Mouse (Mus musculus) layer of hippocampus, postnatal 36 days (tissue): ENCODE measurements around the gene Cdk20. TPM values are rescaled to one million over a fixed set of nuclear protein-coding genes. Genes with fewer than 3 reads are reported as not detected.
"Not testable (repeated sequence)": the region's sequence is repeated elsewhere in the genome, so short reads cannot be mapped to it uniquely, and the experiment has no call there.

Experiments used
- DNase-seq, 2 experiments: peaks; one replicate each; pipeline ENCODE4 v3.0.0; 2022
- total RNA-seq, 2 experiments: library from RNA; stranded (reverse); gene quantifications; 2 replicates each; pipeline ENCODE4 v1.2.3; 2021

Cdk20 gene
- total RNA-seq, 2 experiments from 2014 or later: 9.7 to 12.6 TPM

DNA sequence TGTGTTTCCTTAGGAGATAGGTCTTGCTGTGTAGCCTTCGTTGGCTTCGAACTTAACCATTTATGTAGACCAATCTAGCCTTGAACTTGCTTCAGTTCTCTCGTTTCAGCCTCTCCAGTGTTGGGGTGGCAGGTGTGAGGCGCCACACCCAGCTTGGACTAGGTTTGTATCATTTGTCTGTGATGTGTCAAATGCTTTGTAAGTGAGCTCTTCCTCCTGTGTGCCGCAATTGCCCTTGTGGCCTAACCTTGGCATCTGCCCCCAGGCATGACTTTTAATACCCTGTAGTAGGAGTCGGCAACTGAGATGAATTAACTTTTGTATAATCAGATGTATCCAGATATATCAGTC lies 9.5 kb upstream of the Cdk20 start:
- DNase-seq: no peak

GRCm38 (mm10) chr13:64424347-64424746 lies 7.8 kb upstream of the Cdk20 start:
- DNase-seq: no peak

DNA sequence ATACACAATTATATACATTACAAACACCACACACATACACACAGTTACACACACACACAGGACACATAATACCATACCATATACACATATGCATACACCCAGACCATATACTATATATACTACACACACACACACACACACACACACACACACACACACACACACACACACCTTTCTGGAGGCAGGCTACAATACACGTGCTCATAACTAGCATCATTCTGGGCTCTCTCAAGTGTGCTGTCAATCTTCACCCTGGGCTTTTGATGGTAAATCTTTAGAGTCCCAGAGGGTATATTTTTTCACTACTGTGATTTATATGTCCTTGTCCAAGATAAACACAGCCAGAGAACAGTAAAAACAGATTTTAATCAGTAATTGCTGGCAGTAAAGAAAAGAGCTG lies 6.8 kb upstream of the Cdk20 start:
- DNase-seq: no peak

DNA sequence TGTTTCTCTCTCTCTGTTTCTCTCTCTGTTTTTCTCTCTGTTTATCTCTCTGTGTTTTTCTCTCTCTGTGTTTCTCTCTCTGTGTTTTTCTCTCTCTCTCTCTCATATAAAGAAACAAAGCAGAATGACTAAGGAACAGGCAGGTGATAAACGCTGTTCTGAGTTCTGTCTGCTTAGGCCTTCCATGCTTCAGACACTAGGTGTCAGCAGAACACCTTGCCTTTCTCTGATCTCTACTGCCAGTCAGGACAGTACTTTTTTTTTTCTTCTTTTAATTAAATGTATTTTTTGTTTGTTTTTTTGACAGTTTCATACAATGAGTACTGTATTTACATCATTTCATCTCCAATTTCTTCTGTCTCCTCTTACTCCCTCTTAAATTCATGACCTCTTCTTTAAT lies 2.8 kb upstream of the Cdk20 start:
- DNase-seq: no peak

DNA sequence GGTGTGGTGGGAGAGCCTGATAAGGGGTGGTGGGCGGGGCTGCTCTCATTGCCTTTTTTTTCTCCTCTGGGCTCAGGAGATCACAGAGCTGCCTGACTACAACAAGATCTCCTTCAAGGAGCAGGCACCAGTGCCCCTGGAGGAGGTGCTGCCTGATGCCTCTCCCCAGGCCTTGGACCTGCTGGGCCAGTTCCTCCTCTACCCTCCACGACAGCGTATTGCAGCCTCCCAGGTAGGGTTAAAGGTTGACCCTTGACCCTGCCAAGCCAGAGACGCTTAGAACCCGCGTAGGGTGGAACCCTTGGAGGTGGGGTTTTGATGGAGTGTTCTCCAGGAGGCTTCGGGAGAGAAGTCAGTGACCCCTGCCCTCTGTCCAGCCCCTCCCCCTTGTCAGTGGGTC lies 5.7 kb downstream of the Cdk20 start:
- DNase-seq: no peak

DNA sequence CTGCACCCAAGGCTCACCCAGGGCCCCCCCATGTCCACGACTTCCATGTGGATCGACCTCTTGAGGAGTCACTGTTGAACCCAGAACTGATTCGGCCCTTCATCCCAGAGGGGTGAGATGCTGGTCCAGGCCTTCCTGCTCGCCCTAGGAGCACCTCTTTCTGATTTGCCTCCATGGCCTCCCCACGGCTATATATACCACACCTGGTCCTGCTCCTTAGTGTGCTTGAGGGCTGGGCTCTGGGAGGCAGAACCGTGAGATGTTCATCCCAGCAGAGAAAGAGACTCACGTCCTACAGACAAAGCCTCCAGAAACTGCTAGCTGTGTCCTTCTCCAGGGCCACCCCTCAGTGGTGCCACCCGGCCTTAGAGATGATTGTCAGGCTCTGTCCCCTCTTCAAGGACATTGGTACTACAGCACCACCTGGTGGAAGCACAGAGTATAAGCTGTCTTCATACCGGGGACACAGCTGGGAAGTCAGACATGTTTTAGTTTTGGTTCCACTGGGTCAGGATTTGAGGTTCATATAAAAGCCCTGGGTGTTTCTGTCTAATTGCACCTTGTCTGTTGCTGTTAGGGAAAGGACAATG lies 6.8 kb downstream of the Cdk20 start:
- DNase-seq: peak; percentile 40 to 62

- DNase-seq: no peak
Observed at GRCm38 (mm10) chr13:64439471-64439870, 7.4 kb downstream of the Cdk20 start.

- DNase-seq: no peak
Observed at GRCm38 (mm10) chr13:64440592-64440991, 8.5 kb downstream of the Cdk20 start.

DNA sequence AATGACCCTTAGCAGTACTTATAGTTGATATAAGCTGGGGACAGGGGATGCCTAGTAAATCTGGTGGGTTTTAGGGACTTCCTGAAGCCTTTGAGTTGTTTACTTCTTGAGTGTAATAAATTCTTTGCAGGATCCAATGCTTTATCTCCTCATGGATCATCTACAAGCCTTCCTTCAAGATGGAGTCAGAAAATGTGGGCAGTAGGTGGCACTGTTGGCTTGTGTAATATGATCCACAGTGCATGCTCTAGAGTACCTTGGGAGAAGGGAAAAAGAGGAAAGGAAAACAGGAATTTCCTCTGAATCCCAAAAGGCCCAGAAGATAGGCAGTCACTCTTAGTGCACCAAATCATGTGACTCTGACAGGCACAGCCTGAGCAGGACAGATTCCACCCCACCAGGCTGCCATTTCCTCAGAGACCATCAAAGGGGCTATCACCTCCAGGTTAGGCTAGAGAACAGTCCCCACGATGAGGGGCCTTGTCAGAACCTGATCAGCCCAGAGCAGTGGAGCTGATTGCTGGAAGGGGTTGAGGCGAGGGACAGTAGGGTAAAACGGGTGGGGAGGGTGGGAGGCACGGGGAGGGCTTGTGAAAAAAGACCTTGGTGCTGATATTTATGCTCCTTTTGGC lies 11.3 kb downstream of the Cdk20 start:
- DNase-seq: peak; percentile 36 to 49

GRCm38 (mm10) chr13:64445254-64445920 lies 13.3 kb downstream of the Cdk20 start:
- no peak for DNase-seq

GRCm38 (mm10) chr13:64447947-64448346 lies 15.8 kb downstream of the Cdk20 start:
- DNase-seq: no peak

DNA sequence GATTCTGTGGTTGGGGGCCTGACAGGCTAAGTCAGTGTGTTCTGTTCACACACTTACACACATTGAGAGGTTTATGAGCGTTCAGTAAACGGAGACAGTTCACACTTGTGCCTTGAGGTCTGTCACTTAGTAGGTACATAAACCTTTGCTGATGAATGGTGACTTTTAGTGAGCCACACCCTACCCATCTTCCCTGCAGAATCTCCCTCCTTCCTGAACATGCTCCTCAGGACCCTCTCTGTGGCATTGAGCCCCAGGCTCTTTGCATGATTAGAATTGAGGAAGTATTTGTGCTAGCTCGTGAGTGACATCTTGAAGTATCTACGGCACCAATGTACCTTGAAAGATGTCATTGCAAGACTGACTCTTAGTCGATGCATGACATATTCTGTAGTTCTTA lies 16.6 kb downstream of the Cdk20 start:
- DNase-seq: no peak

DNA sequence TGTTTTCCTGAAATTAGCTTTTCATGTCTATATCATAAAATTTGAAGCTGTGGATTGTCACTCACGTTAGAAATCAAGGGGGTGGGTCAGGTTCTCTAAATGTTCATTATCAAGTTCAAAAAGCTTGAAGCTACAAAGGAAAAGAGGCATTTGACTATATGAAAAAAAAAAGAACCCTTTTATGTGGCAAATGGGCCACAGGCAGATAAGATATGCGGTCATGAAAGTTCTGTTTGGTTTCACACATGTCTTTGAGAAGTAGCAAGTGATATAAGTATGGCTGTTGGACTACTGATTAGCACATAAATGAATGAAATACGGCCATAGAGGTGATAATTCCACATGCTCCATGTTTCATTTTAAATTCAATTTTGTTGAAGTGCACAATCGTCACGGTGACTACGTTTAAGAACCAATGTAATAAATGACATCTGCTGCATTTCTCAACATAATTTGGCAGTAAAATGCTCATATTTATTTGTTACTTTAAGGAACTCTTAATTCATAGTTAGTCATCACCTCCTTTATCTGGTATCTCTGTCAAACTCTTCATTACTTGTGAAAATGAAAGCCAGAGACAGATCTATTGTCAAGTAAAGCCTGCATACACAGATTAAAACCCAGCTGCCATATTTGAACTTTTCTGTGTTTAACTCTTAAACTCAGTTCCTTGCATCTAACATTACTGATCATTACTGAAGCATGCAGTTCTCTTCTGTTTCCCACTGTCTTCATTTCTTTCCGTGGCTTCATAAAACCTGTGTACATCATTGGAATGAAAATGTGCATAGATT lies 18.1 kb downstream of the Cdk20 start:
- DNase-seq: no peak

DNA sequence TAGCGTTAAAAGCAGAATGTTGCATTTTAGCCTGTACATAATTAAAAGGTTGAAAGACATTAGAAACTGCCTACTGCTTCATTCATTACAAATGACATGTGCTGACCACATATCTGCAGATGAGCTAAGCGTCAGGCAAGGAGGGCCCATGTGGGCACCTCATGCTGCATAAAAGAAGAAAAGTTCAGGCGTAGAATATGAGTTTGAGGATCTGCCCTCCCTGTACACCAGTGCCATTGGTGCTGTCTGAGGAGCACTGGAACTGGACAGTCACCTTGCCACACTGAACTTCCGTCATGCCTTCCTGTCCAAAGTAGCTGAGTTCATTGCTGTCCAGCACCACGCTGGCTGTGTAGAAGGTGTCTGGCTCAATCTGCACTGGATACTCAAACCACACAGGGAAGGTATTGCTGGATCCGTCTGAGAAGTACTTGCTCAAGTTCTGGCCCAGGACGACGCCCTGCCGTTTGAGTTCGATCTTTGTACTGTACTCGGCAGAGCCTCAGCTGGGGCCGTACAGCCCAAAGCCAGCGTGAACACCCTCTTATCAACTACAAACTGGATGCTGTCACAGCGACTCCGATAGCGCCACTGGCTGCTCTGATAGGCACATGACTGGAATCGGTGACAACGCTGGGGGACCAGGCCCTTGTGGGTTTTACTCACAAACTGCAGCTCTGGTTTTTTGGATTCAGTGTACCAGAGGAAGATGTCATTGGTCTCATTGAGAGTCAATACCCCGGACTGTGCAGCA lies 25.3 kb downstream of the Cdk20 start:
- DNase-seq: not testable (repeated sequence)

DNA sequence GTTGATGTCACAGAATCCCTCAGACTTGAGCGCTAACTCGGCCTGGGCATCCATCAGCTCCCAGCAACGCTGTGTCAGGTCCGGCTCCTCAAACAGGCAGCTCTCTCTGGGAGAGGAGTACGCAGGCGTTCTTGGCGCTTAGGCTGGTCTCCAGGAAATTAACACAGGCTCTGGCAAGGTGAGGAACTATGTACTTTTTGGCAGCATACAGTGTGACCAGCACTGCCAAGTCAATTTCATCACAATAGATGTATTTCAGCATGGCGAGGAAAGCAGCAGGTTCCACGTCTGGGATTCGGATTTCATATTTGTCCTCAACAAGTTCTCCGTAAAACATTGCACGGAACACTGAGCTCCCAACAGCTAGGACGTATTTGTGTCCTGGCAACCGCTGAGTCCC lies 26.1 kb downstream of the Cdk20 start:
- no peak for DNase-seq

- no peak for DNase-seq
Observed at GRCm38 (mm10) chr13:64462581-64462980, 30.5 kb downstream of the Cdk20 start.

- no peak for DNase-seq
Observed at GRCm38 (mm10) chr13:64465166-64465565, 33.1 kb downstream of the Cdk20 start.

- no peak for DNase-seq
Observed at GRCm38 (mm10) chr13:64467886-64468285, 35.8 kb downstream of the Cdk20 start.

DNA sequence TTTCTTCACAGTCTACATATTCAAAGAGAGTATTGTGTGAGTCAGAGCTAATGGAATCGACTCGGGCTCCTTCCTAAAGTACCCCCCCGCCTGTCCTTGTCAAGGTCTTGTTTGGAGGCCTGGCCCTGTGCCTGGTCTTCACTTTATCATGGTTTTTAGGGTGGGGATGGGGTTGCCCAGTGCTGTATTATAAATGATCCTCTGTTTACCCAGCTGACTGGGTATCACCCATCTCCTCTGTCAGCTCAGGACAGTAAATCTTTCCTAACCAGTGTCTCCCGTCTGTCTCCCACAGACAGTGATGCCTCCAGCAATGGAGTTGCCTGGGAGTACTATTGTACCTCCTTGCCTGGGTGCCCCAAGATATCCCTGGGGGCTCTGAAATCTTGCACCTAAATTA lies 45.9 kb downstream of the Cdk20 start:
- DNase-seq: no peak

DNA sequence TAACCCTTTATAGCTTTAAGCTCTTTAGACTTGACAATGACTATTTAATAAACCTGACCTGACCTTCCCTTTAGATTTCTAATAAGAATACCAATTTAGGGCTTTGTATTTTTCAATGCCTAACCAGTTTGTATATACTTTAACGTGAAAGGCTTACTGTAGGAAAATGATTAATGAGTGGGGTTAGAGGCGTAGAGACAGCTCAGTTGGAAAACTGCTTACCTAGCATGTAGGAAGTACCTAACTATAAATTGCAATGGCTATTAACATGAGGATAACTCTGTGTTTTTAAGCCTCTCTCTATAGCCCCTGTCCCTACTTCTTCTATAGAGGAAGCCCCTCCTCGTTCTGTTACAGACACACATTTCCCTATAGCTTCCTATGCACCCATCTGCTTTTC lies 47.8 kb downstream of the Cdk20 start:
- no peak for DNase-seq

GRCm38 (mm10) chr13:64489886-64490285 lies 57.8 kb downstream of the Cdk20 start:
- no peak for DNase-seq
